Mouse (Mus musculus) E14TG2a.4 (cell line): ENCODE measurements around the gene F3.

Source experiments
- CTCF ChIP-seq: conservative IDR thresholded peaks from 2 replicates; pipeline ENCODE4 v1.5.1; 2014; ENCODE audit warnings: low read length
- NANOG ChIP-seq: IDR thresholded peaks from 2 replicates; pipeline ENCODE4 v1.6.1; 2014; ENCODE audit warnings: borderline replicate concordance, low read length, mixed read lengths

DNA sequence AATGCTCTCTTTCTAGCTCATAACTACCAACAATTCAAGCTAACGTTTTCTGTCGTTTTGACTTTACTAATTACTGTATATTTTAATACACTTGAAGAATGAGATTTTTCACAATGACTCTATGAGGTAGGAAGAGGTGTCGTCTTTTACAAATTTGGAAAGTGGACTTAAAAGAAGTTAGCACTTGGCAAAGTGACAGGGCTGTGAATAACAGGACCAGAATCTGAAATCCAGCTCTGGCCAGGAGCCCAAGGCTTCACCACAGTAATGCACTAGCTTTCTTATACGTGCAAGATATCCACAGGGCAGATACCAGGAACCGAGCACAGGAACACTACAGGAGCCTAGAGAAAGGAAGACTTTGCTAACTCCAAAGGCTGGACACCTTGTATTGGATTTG lies 17.2 kb upstream of the F3 start:
- no peak for TF ChIP-seq CTCF
- TF ChIP-seq NANOG: no peak
